Mouse (Mus musculus): ENCODE results near the gene Rrp9.

DNA sequence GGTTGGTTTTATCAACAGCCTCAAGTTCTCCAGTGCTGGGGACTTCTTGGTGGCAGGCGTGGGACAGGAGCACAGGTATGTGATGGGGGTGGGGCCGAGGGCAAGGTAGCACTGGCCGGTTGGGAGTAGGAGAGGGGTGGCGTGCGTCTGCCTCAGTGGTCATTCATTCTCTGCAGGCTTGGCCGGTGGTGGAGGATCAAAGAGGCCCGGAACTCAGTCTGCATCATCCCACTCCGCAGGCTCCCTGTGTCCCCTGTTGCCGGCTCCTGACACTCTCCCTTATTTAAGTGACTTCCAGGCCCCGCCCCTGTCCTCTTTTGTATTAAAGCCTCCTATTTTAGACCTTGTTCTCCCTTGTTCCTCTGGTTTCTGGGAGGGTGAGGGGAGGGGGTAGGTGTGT is 9.3 kb downstream of the Rrp9 start:
- TF ChIP-seq CTCF (IDR thresholded peaks at IDR 0.05; ENCODE audit: extremely low read depth, insufficient read depth, low read length) (no peak), POLR2A (IDR thresholded peaks at IDR 0.05; ENCODE audit: extremely low read depth, insufficient read depth, low read length) (no peak)
